Mouse (Mus musculus) liver, embryonic 11.5 days (tissue): Measurements from ENCODE around the gene Ppp3ca. TPM values are rescaled to one million over a fixed set of nuclear protein-coding genes. Genes with fewer than 3 reads are reported as not detected.

Experiments
- ATAC-seq: fragments of 200-750 bp; cut with Nextera tagmentation; replicated peaks from 2 replicates; pipeline ENCODE4 v1.8.0; 2017; ENCODE audit warnings: moderate number of reproducible peaks, mild to moderate bottlenecking, moderate TSS enrichment, moderate library complexity; ENCODE audit not compliant: low FRiP score
- DNase-seq: peaks from one replicate; pipeline ENCODE4 v3.0.0-alpha.2; 2017; ENCODE audit warnings: low spot score
- H3K27ac ChIP-seq: fragments of 300-500 bp; sonication (generic); 2 replicates; pipeline ENCODE4 v1.5.1; 2014; ENCODE audit warnings: mild to moderate bottlenecking, low read depth, low read length, control low read depth
- H3K27me3 ChIP-seq: fragments of 300-500 bp; sonication (generic); replicated peaks from 2 replicates; pipeline ENCODE4 v1.6.1; 2014; ENCODE audit warnings: low read length, mixed read lengths; ENCODE audit not compliant: control insufficient read depth, insufficient read depth
- H3K36me3 ChIP-seq: fragments of 300-500 bp; sonication (generic); 2 replicates; pipeline ENCODE4 v1.6.1; 2014; ENCODE audit warnings: mild to moderate bottlenecking, low read length, moderate library complexity, mixed read lengths; ENCODE audit not compliant: control insufficient read depth, insufficient read depth
- H3K4me1 ChIP-seq: fragments of 300-500 bp; sonication (generic); replicated peaks from 2 replicates; pipeline ENCODE4 v1.6.1; 2014; ENCODE audit warnings: low read length, mixed read lengths; ENCODE audit not compliant: control insufficient read depth, insufficient read depth
- H3K4me2 ChIP-seq: fragments of 300-500 bp; sonication (generic); 2 replicates; pipeline ENCODE4 v1.6.1; 2014; ENCODE audit warnings: mild to moderate bottlenecking, control low read depth, moderate library complexity
- H3K4me3 ChIP-seq: fragments of 300-500 bp; sonication (generic); 2 replicates; pipeline ENCODE4 v1.5.1; 2014; ENCODE audit warnings: low read depth, low read length, control low read depth
- H3K9ac ChIP-seq: fragments of 300-500 bp; sonication (generic); 2 replicates; pipeline ENCODE4 v1.6.1; 2014; ENCODE audit warnings: low read depth, low read length, control low read depth
- H3K9me3 ChIP-seq: fragments of 300-500 bp; sonication (generic); 2 replicates; pipeline ENCODE4 v1.6.1; 2016; ENCODE audit warnings: low read length, inconsistent platforms, mixed read lengths; ENCODE audit not compliant: control insufficient read depth
- WGBS: fragments of 180-500 bp; shearing (Covaris S2); extraction: QIAGEN DNeasy Blood & Tissue Kit; methylation state at CpG from one replicate; pipeline ENCODE4 v1.1.7; 2014; 5-methylcytosine and 5-hydroxymethylcytosine counted together
- polyA plus RNA-seq: library from polyadenylated mRNA; unstranded; fragments of >200 nt; fragmentation: Nextera tagmentation; extraction: Ambion mirVana; gene quantifications from 2 replicates; pipeline ENCODE4 v1.2.1, GENCODE M21; 2014

Ppp3ca gene
- polyA plus RNA-seq, 1 experiment from 2014 or later, result 30.7 TPM

- Histone ChIP-seq H3K27me3 (no peaks in the 10 kb centered on the region), H3K27ac (no peak overlapping the region), H3K9ac (no peak overlapping the region), H3K4me3 (no peak overlapping the region), H3K4me2 (no peak overlapping the region), H3K36me3 (no peaks in the 10 kb centered on the region), H3K9me3 (no peaks in the 10 kb centered on the region), H3K4me1 (no peaks in the 10 kb centered on the region)
- DNase-seq, result no peak
- WGBS, result 83% methylated on average over 1 of the region's 1 CpGs
- ATAC-seq, result no peak
Observed at GRCm38 (mm10) chr3:136842384-136842783, 172.5 kb downstream of the Ppp3ca start.

- no peak for ATAC-seq
- 84% methylated on average over 7 of the region's 7 CpGs for WGBS
Observed at GRCm38 (mm10) chr3:136843811-136844491, 174.0 kb downstream of the Ppp3ca start.

GRCm38 (mm10) chr3:136849035-136849434 is 179.1 kb downstream of the Ppp3ca start:
- H3K4me2 ChIP-seq, result no peak overlapping the region
- no peaks in the 10 kb centered on the region for H3K4me1 ChIP-seq
- no peaks in the 10 kb centered on the region for H3K27me3 ChIP-seq
- no peak overlapping the region for H3K27ac ChIP-seq
- H3K4me3 ChIP-seq, result no peak overlapping the region
- H3K36me3 ChIP-seq, result no peaks in the 10 kb centered on the region
- ATAC-seq (no peak), DNase-seq (no peak)
- 90% methylated on average over 1 of the region's 1 CpGs for WGBS
- no peaks in the 10 kb centered on the region for H3K9me3 ChIP-seq
- no peak overlapping the region for H3K9ac ChIP-seq

More at GRCm38 (mm10) chr3:136843811-136844491, 174.0 kb downstream of the Ppp3ca start:
- Histone ChIP-seq H3K4me2 (no peak overlapping the region), H3K4me3 (no peak overlapping the region), H3K27ac (no peak overlapping the region), H3K4me1 (no peaks in the 10 kb centered on the region), H3K27me3 (no peaks in the 10 kb centered on the region), H3K9ac (no peak overlapping the region), H3K9me3 (no peaks in the 10 kb centered on the region), H3K36me3 (no peaks in the 10 kb centered on the region)
- no peak for DNase-seq

- ATAC-seq, result no peak
- H3K9me3 ChIP-seq, result no peaks in the 10 kb centered on the region
- no peak overlapping the region for H3K9ac ChIP-seq
- no peaks in the 10 kb centered on the region for H3K27me3 ChIP-seq
- WGBS, result 84% methylated on average over 6 of the region's 6 CpGs
- H3K36me3 ChIP-seq, result no peaks in the 10 kb centered on the region
- no peak overlapping the region for H3K27ac ChIP-seq
- DNase-seq, result no peak
- no peaks in the 10 kb centered on the region for H3K4me1 ChIP-seq
- H3K4me2 ChIP-seq, result no peak overlapping the region
- H3K4me3 ChIP-seq, result no peak overlapping the region
Observed at GRCm38 (mm10) chr3:136852921-136853320, 183.0 kb downstream of the Ppp3ca start.

GRCm38 (mm10) chr3:136853596-136853995 is 183.7 kb downstream of the Ppp3ca start:
- Histone ChIP-seq H3K36me3 (no peaks in the 10 kb centered on the region), H3K9ac (no peak overlapping the region), H3K4me2 (no peak overlapping the region), H3K9me3 (no peaks in the 10 kb centered on the region), H3K27me3 (no peaks in the 10 kb centered on the region), H3K27ac (no peak overlapping the region), H3K4me3 (no peak overlapping the region), H3K4me1 (no peaks in the 10 kb centered on the region)
- DNase-seq, result no peak
- WGBS, result 73% methylated on average over 4 of the region's 4 CpGs
- no peak for ATAC-seq

- Histone ChIP-seq H3K36me3 (no peaks in the 10 kb centered on the region), H3K27ac (no peak overlapping the region), H3K4me1 (no peaks in the 10 kb centered on the region), H3K27me3 (no peaks in the 10 kb centered on the region), H3K4me2 (no peak overlapping the region), H3K4me3 (no peak overlapping the region), H3K9me3 (no peaks in the 10 kb centered on the region), H3K9ac (no peak overlapping the region)
- no peak for DNase-seq
- ATAC-seq, result no peak
- 82% methylated on average over 4 of the region's 4 CpGs for WGBS
Observed at GRCm38 (mm10) chr3:136855996-136856395, 186.1 kb downstream of the Ppp3ca start.

- ATAC-seq, result no peak
- no peaks in the 10 kb centered on the region for H3K4me1 ChIP-seq
- H3K27ac ChIP-seq, result no peak overlapping the region
- H3K36me3 ChIP-seq, result no peaks in the 10 kb centered on the region
- H3K4me2 ChIP-seq, result no peak overlapping the region
- 71% methylated on average over 11 of the region's 11 CpGs for WGBS
- no peak overlapping the region for H3K4me3 ChIP-seq
- H3K27me3 ChIP-seq, result no peaks in the 10 kb centered on the region
- no peak overlapping the region for H3K9ac ChIP-seq
- no peaks in the 10 kb centered on the region for H3K9me3 ChIP-seq
- DNase-seq, result no peak
Observed at GRCm38 (mm10) chr3:136862051-136862837, 192.3 kb downstream of the Ppp3ca start.

- H3K9me3 ChIP-seq, result no peaks in the 10 kb centered on the region
Observed at GRCm38 (mm10) chr3:136863127-136863526, 193.2 kb downstream of the Ppp3ca start.

GRCm38 (mm10) chr3:136864306-136864705 is 194.4 kb downstream of the Ppp3ca start:
- ATAC-seq (no peak), DNase-seq (no peak)
- Histone ChIP-seq H3K4me1 (no peaks in the 10 kb centered on the region), H3K9me3 (no peaks in the 10 kb centered on the region), H3K4me3 (no peak overlapping the region), H3K27ac (no peak overlapping the region), H3K36me3 (no peaks in the 10 kb centered on the region), H3K9ac (no peak overlapping the region), H3K4me2 (no peak overlapping the region), H3K27me3 (no peaks in the 10 kb centered on the region)

More at GRCm38 (mm10) chr3:136863127-136863526, 193.2 kb downstream of the Ppp3ca start:
- no peak for DNase-seq
- no peak for ATAC-seq
- WGBS, result 84% methylated on average over 5 of the region's 5 CpGs
- no peak overlapping the region for H3K9ac ChIP-seq
- no peaks in the 10 kb centered on the region for H3K36me3 ChIP-seq
- H3K27ac ChIP-seq, result no peak overlapping the region
- no peak overlapping the region for H3K4me2 ChIP-seq
- no peaks in the 10 kb centered on the region for H3K4me1 ChIP-seq
- no peaks in the 10 kb centered on the region for H3K27me3 ChIP-seq
- H3K4me3 ChIP-seq, result no peak overlapping the region
